Mouse (Mus musculus): ENCODE results near the gene Adra1b.

The Adra1b gene

DNA sequence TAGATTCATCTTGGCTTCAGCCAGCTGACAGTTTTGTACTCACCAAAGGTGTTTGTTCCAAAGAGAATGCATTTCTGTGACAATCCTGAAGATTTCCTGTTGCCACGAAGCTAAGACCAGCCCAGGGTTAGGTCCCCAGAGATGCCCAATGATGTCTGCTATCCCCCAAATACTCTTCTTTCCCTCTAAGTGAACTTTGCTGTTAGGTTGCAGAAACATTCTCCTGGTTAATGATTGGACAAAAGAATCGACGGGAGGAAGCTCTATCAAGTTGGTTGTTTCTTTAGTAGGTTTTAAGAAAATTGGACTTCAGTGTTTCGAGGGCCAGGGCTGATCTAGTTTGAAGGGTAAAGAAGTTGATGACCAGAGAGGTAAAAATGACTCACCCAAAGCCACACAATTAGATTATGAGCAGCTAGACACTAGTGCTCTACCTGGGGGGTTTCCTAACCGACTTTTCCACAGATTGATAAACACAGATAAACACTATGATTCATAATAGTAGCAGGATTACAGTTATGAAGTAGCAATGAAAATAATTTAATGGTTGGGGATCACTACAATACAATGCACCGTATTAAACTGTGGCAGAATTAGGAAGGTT lies at the start of gene Adra1b:
TSS of gene Adra1b (minus strand) at position 160 of the 604 bp plus-strand sequence.
- DNase-seq (ENCODE audit: low read depth, low spot score) = no peak

- no peak for DNase-seq (ENCODE audit: low read depth, low spot score)
Measured at GRCm38 (mm10) chr11:43950274-43950673, 49.3 kb upstream of the Adra1b start.

- DNase-seq (ENCODE audit: low read depth, low spot score) = no peak
Measured at GRCm38 (mm10) chr11:43943781-43944180, 42.8 kb upstream of the Adra1b start.

- no peak for DNase-seq (ENCODE audit: low read depth, low spot score)
Measured at GRCm38 (mm10) chr11:43943167-43943566, 42.2 kb upstream of the Adra1b start.

- DNase-seq (ENCODE audit: low read depth, low spot score) = no peak
Measured at GRCm38 (mm10) chr11:43940501-43941202, 39.6 kb upstream of the Adra1b start.

DNA sequence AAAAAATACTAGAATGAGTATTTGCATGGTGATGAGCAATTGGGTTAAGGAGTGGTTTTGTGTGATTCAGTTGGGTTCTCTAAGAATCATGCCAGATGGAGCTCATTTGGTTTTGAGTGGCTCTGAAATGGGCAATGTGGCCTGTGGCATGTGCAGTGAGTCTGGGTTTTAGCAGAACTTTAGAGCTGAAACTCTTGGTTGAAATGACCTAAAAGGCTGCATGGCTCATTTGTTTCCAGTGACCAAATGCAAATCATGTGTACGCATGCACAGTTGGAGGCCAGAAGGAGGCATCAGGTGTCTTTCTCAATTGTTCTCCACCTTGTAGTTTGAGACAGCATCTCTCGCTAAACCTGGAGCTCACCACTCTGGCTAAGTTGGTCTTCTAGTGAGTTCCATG lies 35.0 kb upstream of the Adra1b start:
- no peak for DNase-seq (ENCODE audit: low read depth, low spot score)

- DNase-seq (ENCODE audit: low read depth, low spot score) = no peak
Measured at GRCm38 (mm10) chr11:43933480-43933879, 32.5 kb upstream of the Adra1b start.

- no peak for DNase-seq (ENCODE audit: low read depth, low spot score)
Measured at GRCm38 (mm10) chr11:43933000-43933399, 32.0 kb upstream of the Adra1b start.

DNA sequence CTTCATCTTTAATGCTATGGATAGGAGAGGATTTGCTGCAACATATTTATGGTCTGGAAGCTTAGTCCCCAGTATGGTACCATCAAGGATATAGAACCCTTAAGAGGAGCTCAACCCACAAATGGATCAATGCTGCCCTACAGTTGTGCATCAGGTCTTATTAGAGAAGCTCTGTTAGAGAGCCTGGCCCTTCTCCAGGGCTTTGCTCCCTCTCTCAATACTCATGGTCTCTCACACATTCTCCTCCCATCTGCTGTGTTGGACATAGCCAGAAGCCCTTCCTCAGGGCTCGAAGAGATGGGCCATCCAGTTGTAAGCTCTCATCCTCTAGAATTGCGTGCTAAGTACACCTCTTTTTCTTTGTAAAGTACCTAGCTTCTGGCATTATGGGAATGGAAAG lies 29.2 kb upstream of the Adra1b start:
- no peak for DNase-seq (ENCODE audit: low read depth, low spot score)

GRCm38 (mm10) chr11:43929706-43930105 lies 28.7 kb upstream of the Adra1b start:
- no peak for DNase-seq (ENCODE audit: low read depth, low spot score)

- DNase-seq (ENCODE audit: low read depth, low spot score) = no peak
Measured at GRCm38 (mm10) chr11:43929178-43929577, 28.2 kb upstream of the Adra1b start.

- DNase-seq (ENCODE audit: low read depth, low spot score) = no peak
Measured at GRCm38 (mm10) chr11:43927133-43927815, 26.3 kb upstream of the Adra1b start.

- no peak for DNase-seq (ENCODE audit: low read depth, low spot score)
Measured at GRCm38 (mm10) chr11:43926163-43926562, 25.2 kb upstream of the Adra1b start.

DNA sequence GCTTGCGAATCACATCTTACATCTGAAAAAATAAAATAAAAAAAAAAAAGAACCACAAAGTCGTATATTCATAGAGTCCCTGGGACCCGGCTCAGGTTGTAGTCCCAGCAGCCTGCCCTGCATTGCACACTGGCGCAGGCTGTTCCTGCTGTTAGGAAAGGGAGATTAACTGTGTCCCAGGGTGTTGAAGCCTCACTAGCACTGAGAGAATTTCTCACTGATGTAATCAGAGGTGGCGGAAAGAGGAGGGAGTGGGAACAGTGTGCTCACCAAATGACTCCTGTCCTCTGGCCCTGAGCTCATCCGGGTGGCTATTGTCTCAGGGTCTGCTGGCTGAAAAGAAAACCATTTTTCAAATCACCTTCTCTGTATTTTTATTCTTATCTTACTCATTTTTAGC lies 24.6 kb upstream of the Adra1b start:
- DNase-seq (ENCODE audit: low read depth, low spot score) = no peak

DNA sequence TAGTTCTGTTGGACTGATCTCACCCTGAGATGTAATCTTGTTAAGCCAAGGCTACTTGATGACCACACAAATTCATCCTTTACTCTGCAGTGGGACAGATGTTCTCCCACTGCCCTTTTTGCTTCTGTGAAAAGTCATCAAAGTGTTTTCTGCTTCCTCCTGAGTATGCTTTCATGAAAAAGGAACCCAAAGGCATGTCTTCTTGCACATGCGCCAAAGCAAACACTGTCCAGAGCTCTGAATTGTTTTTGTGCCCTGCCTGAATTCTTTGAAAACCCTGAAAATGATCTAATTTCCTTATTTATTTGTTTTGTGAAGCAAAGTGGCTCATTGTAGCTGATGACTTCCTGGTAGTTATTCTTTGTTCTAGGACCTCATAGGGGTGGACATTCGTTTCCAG lies 20.7 kb upstream of the Adra1b start:
- DNase-seq (ENCODE audit: low read depth, low spot score) = no peak

DNA sequence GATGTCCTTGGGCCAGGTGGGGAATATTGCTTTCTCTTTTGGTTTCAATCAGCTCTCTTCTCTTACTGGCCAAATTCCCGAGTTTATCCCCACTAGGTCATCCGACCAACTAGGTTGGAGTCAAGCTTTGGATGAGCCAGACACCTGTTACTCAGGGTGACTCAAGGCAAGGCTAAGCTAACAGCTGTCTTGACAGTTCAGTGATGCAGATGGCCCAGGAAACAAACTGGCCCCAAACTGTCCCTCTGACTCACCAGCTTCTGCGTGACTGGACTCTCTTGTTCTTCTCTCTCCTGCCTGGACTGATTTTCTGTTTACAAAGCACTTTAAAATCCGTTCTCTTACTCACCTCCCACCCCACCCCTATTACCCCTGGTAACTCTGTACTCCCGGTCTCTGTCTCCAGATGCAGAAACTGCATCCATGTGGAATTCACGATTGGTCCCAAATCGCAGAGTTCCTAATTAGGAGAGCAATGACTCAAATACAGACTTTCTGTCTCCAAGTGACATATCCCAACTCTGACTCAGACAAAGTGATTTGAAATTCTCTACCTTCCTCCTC lies 18.6 kb upstream of the Adra1b start:
- DNase-seq (ENCODE audit: low read depth, low spot score) = no peak

DNA sequence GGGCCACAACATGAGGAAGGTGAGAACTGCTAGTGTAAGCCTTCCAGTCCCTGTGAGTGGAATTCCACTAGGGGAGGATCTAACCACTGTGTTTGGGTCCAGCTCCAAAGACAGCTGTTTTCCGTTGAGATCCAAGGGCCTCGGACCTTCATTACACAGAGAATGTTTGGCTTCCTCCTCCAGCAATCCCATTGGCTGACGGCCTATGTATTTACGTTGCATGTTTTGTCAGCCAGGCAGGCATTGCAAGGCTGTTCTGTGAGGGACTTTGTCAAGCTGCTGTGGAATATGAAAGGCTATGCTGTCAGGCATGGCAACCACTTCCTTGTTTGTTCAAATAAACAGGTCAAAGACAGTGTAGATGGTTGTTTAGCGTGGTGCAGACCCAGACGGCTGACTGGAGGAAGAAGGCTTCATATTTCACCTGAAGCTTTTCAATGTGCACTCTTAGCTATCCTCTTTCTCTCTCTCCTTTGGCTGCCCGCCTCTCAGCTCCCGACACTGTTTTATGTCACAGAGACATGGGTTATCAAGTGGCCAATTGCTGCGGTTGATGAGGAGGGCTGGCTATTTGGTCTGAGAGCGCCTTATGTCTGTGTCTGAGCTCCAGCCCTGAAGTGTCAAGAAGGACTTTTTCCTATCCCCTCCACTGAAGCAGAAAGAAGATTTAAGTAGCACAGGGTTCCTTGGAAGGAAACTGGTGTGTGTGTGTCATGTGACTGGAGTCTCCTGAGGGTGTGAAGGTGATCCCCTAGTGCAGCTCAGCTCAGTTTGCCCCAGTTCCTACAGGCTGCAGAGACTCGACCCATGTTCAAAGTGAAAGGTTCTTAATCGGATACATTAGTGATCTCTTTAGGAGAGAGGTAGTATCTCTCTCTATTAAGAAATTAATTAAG lies 13.8 kb upstream of the Adra1b start:
- DNase-seq (ENCODE audit: low read depth, low spot score) = no peak

GRCm38 (mm10) chr11:43912136-43912888 lies 11.3 kb upstream of the Adra1b start:
- DNase-seq (ENCODE audit: low read depth, low spot score) = no peak

DNA sequence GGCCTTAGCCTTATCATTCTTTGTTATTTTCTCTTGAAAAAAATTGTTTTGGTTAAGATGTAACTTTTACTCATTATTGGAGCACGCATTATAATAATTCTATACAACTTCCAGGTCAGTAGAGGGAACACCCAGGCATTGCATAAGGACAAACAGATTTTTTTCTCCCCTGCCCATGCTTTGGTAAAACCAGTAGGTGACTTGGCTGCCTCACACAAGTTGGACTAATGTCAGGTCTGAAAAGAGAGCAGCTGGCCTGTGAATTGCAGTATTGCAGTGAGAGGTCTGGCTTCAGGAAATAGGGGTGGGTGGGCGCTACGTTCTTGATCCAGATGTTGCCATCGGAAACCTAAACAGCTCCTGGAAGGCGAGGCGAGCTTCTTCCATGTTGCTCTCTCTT lies 10.6 kb upstream of the Adra1b start:
- DNase-seq (ENCODE audit: low read depth, low spot score) = no peak

DNA sequence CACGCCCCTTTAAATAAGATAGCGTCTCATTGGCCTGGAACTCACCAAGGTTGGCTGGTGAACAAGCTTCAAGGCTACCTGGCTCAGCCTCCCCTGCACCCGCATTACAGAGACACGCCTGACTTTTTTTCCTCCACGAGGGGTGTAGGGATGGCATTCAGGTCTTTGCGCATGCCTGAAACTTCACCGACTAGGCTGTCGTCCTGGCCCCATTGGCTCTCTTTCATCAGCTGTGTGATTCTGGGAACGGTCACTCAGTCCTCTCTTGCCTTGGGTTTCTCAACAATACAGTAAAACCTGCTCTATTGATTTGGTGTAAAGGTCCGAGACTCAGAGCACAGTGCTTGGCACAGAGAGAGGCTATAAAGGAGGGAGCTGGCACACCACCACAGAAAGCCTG lies 2.3 kb upstream of the Adra1b start:
- no peak for DNase-seq (ENCODE audit: low read depth, low spot score)

GRCm38 (mm10) chr11:43899696-43900095 lies 1.3 kb downstream of the Adra1b start:
- DNase-seq (ENCODE audit: low read depth, low spot score) = no peak

Measured in c-Kit-negative CD71-positive TER-119-positive erythroid progenitor cells, embryonic 14.5 days (primary cell).